Mouse (Mus musculus) liver, postnatal 0 days (tissue): Measurements from ENCODE around the gene Itpk1. TPM values are rescaled to one million over a fixed set of nuclear protein-coding genes. Genes with fewer than 3 reads are reported as not detected.

Experiments used
- ATAC-seq: fragments of 200-750 bp; cut with Nextera tagmentation; 2 replicates; pipeline ENCODE4 v1.8.0; 2017; ENCODE audit warnings: mild to moderate bottlenecking, moderate library complexity
- DNase-seq: peaks from one replicate; pipeline ENCODE4 v3.0.0-alpha.2; 2016
- H3K27ac ChIP-seq: fragments of 300-500 bp; sonication (generic); 2 replicates; pipeline ENCODE4 v1.5.1; 2014; ENCODE audit warnings: antibody characterized with exemption, moderate library complexity, mild to moderate bottlenecking, low read depth
- H3K27me3 ChIP-seq: fragments of 300-500 bp; sonication (generic); 2 replicates; pipeline ENCODE4 v1.6.1; 2014; ENCODE audit warnings: low read length, control low read depth, mixed read lengths; ENCODE audit not compliant: insufficient read depth
- H3K36me3 ChIP-seq: fragments of 300-500 bp; sonication (generic); replicated peaks from 2 replicates; pipeline ENCODE4 v1.6.1; 2014; ENCODE audit warnings: mild to moderate bottlenecking, control low read depth, low read length, moderate library complexity, mixed read lengths; ENCODE audit not compliant: insufficient read depth
- H3K4me1 ChIP-seq: fragments of 300-500 bp; sonication (generic); 2 replicates; pipeline ENCODE4 v1.6.1; 2014; ENCODE audit warnings: antibody characterized with exemption, mild to moderate bottlenecking, control low read depth; ENCODE audit not compliant: insufficient read depth
- H3K4me2 ChIP-seq: fragments of 300-500 bp; sonication (generic); 2 replicates; pipeline ENCODE4 v1.6.1; 2014; ENCODE audit warnings: low read depth, mild to moderate bottlenecking, low read length, moderate library complexity, mixed read lengths
- H3K4me3 ChIP-seq: fragments of 300-500 bp; sonication (generic); 2 replicates; pipeline ENCODE4 v1.5.1; 2014; ENCODE audit warnings: low read depth, low read length
- H3K9ac ChIP-seq: fragments of 300-500 bp; sonication (generic); replicated peaks from 2 replicates; pipeline ENCODE4 v1.6.1; 2014; ENCODE audit warnings: mild to moderate bottlenecking, moderate library complexity
- H3K9me3 ChIP-seq: fragments of 300-500 bp; sonication (generic); 2 replicates; pipeline ENCODE4 v1.6.1; 2016; ENCODE audit warnings: mild to moderate bottlenecking, control low read depth, low read length, mixed read lengths
- CTCF ChIP-seq: sonication (generic); IDR thresholded peaks from 2 replicates; pipeline ENCODE4 v1.5.1; 2016; ENCODE audit warnings: antibody characterized with exemption, low read depth
- EP300 ChIP-seq: IDR thresholded peaks from 2 replicates; pipeline ENCODE4 v1.6.1; 2016; ENCODE audit warnings: antibody characterized with exemption, low read depth, mild to moderate bottlenecking
- WGBS: fragments of 180-500 bp; shearing (Covaris S2); extraction: QIAGEN DNeasy Blood & Tissue Kit; methylation state at CpG from one replicate; pipeline ENCODE4 v1.1.7; 2014; ENCODE audit not compliant: insufficient replicate concordance; 5-methylcytosine and 5-hydroxymethylcytosine counted together
- polyA plus RNA-seq: library from polyadenylated mRNA; unstranded; fragments of >200 nt; fragmentation: Nextera tagmentation; extraction: Ambion mirVana; gene quantifications from 2 replicates; pipeline ENCODE4 v1.2.1, GENCODE M21; 2015

Gene Itpk1
- 3.6 TPM in 2 replicates for polyA plus RNA-seq

GRCm38 (mm10) chr12:102704457-102705198 lies at the start of gene Itpk1:
Itpk1 (minus strand) TSS chr12:102704930.
- DNase-seq = peak; percentile 85
- Histone ChIP-seq H3K27me3 (no peaks in the 10 kb centered on the region), H3K4me2 (peak within 1 kb of the TSS; percentile 99), H3K9me3 (no peaks in the 10 kb centered on the region), H3K27ac (peak within 1 kb of the TSS; percentile 98), H3K4me3 (peak within 1 kb of the TSS; percentile 85), H3K9ac (peak within 1 kb of the TSS; percentile 90), H3K36me3 (no peaks in the 10 kb centered on the region), H3K4me1 (peaks cover 43% of the 10 kb centered on the region)
- peak; percentile 93 for ATAC-seq
- under 1% methylated on average over 41 of the region's 105 CpGs for WGBS
- TF ChIP-seq CTCF (no peak), EP300 (no peak)

GRCm38 (mm10) chr12:102748256-102748655 lies 43.5 kb upstream of the Itpk1 start:
- Histone ChIP-seq H3K4me2 (no peak overlapping the region), H3K4me3 (no peak overlapping the region), H3K9me3 (no peaks in the 10 kb centered on the region), H3K4me1 (peaks cover 11% of the 10 kb centered on the region; the same call in 1 of the 2 replicates), H3K36me3 (peaks cover 4% of the 10 kb centered on the region; the same call in 1 of the 2 replicates), H3K27ac (peak overlapping the region; percentile 3; the same call in 1 of the 2 replicates), H3K27me3 (no peaks in the 10 kb centered on the region), H3K9ac (no peak overlapping the region)
- DNase-seq = no peak
- 71% methylated on average over 3 of the region's 3 CpGs for WGBS
- TF ChIP-seq CTCF = no peak
- no peak for TF ChIP-seq EP300
- no peak for ATAC-seq

- Histone ChIP-seq H3K9ac (no peak overlapping the region), H3K4me3 (peak overlapping the region; percentile 67), H3K27ac (peak overlapping the region; percentile 92; the same call in 1 of the 2 replicates), H3K27me3 (no peaks in the 10 kb centered on the region), H3K9me3 (no peaks in the 10 kb centered on the region), H3K36me3 (peaks cover 4% of the 10 kb centered on the region; the same call in 1 of the 2 replicates), H3K4me1 (peaks cover 19% of the 10 kb centered on the region), H3K4me2 (peak overlapping the region; percentile 81)
- ATAC-seq = no peak
- TF ChIP-seq CTCF = peak; percentile 31; the same call in 1 of the 2 replicates
- TF ChIP-seq EP300 = no peak
- WGBS = 29% methylated on average over 6 of the region's 6 CpGs
- peak; percentile 31 for DNase-seq
Observed at GRCm38 (mm10) chr12:102744839-102745238, 40.1 kb upstream of the Itpk1 start.

- ATAC-seq (peak; percentile 97), DNase-seq (peak; percentile 93)
- Histone ChIP-seq H3K9me3 (no peaks in the 10 kb centered on the region), H3K4me3 (peak within 1 kb of the TSS; percentile 67), H3K9ac (peak within 1 kb of the TSS; percentile 75), H3K4me1 (peaks cover 19% of the 10 kb centered on the region), H3K27ac (peak within 1 kb of the TSS; percentile 92), H3K36me3 (no peaks in the 10 kb centered on the region; the same call in 1 of the 2 replicates), H3K4me2 (peak within 1 kb of the TSS; percentile 81), H3K27me3 (no peaks in the 10 kb centered on the region)
- TF ChIP-seq EP300 (no peak), CTCF (no peak)
- WGBS = 1% methylated on average over 59 of the region's 63 CpGs
Observed at GRCm38 (mm10) chr12:102743589-102744574, 39.2 kb upstream of the Itpk1 start, which contains the start of the genes Moap1 and Tmem251. Moap1 (minus strand) TSS chr12:102743661. Tmem251 (plus strand) TSS chr12:102743762.

- ATAC-seq = peak; percentile 55
- DNase-seq = no peak
- 2% methylated on average over 33 of the region's 33 CpGs for WGBS
Observed at GRCm38 (mm10) chr12:102743036-102743588, 38.4 kb upstream of the Itpk1 start.

More at GRCm38 (mm10) chr12:102743036-102743588, 38.4 kb upstream of the Itpk1 start:
- TF ChIP-seq EP300 (no peak), CTCF (no peak)
- Histone ChIP-seq H3K27ac (peak overlapping the region; percentile 92), H3K9ac (peak overlapping the region; percentile 75), H3K36me3 (no peaks in the 10 kb centered on the region), H3K9me3 (no peaks in the 10 kb centered on the region), H3K27me3 (no peaks in the 10 kb centered on the region), H3K4me3 (peak overlapping the region; percentile 67), H3K4me2 (peak overlapping the region; percentile 81), H3K4me1 (peaks cover 19% of the 10 kb centered on the region)
